Mouse (Mus musculus) MEL (cell line): Measurements from ENCODE around the gene Plcb1. TPM values are rescaled to one million over a fixed set of nuclear protein-coding genes. Genes with fewer than 3 reads are reported as not detected.
A peak's percentile ranks its signal among the peaks of the same experiment; 100 is the strongest.

Experiments used
- DNase-seq: peaks from one replicate; pipeline ENCODE4 v3.0.0; 2011; ENCODE audit warnings: low read depth, low spot score
- H3K27ac ChIP-seq: 2 replicates; pipeline ENCODE4 v1.5.1; 2012; ENCODE audit warnings: low read depth, mild to moderate bottlenecking, control low read depth, low read length, moderate library complexity; ENCODE audit not compliant: control insufficient read depth
- H3K27me3 ChIP-seq, 2 experiments: fragments of 150-350 bp in 1 of 2; sonication (generic) in 1 of 2; 2 replicates each; pipeline ENCODE4 v1.6.1; 2012; ENCODE audit warnings: low read length in 2 of 2, mild to moderate bottlenecking in 2 of 2, improper control_type of control experiment in 1 of 2, moderate library complexity in 1 of 2; ENCODE audit not compliant: insufficient read depth in 2 of 2, control insufficient read depth in 1 of 2
- H3K36me3 ChIP-seq, 2 experiments: 2 replicates each; pipeline ENCODE4 v1.6.1; 2012 to 2014; ENCODE audit warnings: low read length in 2 of 2, improper control_type of control experiment in 1 of 2, inconsistent platforms in 1 of 2, mild to moderate bottlenecking in 1 of 2; ENCODE audit not compliant: insufficient read depth in 2 of 2, control insufficient read depth in 1 of 2
- H3K4me1 ChIP-seq, 2 experiments: fragments of 150-350 bp in 1 of 2; sonication (generic) in 1 of 2; 2 replicates each; pipeline ENCODE4 v1.6.1; 2012; ENCODE audit warnings: low read length in 2 of 2, improper control_type of control experiment in 1 of 2, mild to moderate bottlenecking in 1 of 2; ENCODE audit not compliant: insufficient read depth in 2 of 2, control insufficient read depth in 1 of 2
- H3K4me3 ChIP-seq, 2 experiments: fragments of 150-350 bp in 1 of 2; sonication (generic) in 1 of 2; 2 replicates each; pipeline ENCODE4 v1.5.1; 2012; ENCODE audit warnings: low read depth in 2 of 2, low read length in 2 of 2, mild to moderate bottlenecking in 2 of 2, moderate library complexity in 2 of 2, control low read depth in 1 of 2, improper control_type of control experiment in 1 of 2; ENCODE audit not compliant: control insufficient read depth in 1 of 2, insufficient read depth in 1 of 2
- H3K79me2 ChIP-seq: 2 replicates; pipeline ENCODE4 v1.6.1; 2012; ENCODE audit warnings: mild to moderate bottlenecking, low read length, moderate library complexity; ENCODE audit not compliant: control insufficient read depth, poor library complexity, insufficient read depth
- H3K9ac ChIP-seq: 2 replicates; pipeline ENCODE4 v1.6.1; 2012; ENCODE audit warnings: low read depth, mild to moderate bottlenecking, control low read depth, low read length, moderate library complexity; ENCODE audit not compliant: control insufficient read depth, poor library complexity, severe bottlenecking
- H3K9me3 ChIP-seq: fragments of 150-350 bp; sonication (generic); replicated peaks from 2 replicates; pipeline ENCODE4 v1.6.1; 2012; ENCODE audit warnings: mild to moderate bottlenecking, low read length, improper control_type of control experiment, moderate library complexity; ENCODE audit not compliant: insufficient read depth
- BHLHE40 ChIP-seq: IDR thresholded peaks from 2 replicates; pipeline ENCODE4 v1.6.1; 2012; ENCODE audit warnings: low read depth, mild to moderate bottlenecking, inconsistent platforms, low read length, improper control_type of control experiment, borderline replicate concordance
- CHD1 ChIP-seq: IDR thresholded peaks from 2 replicates; pipeline ENCODE4 v1.6.1; 2012; ENCODE audit warnings: low read depth, mild to moderate bottlenecking, inconsistent platforms, low read length, improper control_type of control experiment
- CHD2 ChIP-seq: IDR thresholded peaks from 2 replicates; pipeline ENCODE4 v1.6.1; 2011; ENCODE audit warnings: low read length, improper control_type of control experiment
- ELF1 ChIP-seq: IDR thresholded peaks from 2 replicates; pipeline ENCODE4 v1.6.1; 2014; ENCODE audit warnings: low read depth, mild to moderate bottlenecking, inconsistent platforms, low read length, improper control_type of control experiment, moderate library complexity
- GATA1 ChIP-seq: IDR thresholded peaks from 2 replicates; pipeline ENCODE4 v1.6.1; 2011; ENCODE audit warnings: low read depth, low read length, improper control_type of control experiment
- HCFC1 ChIP-seq: IDR thresholded peaks from 2 replicates; pipeline ENCODE4 v1.6.1; 2012; ENCODE audit warnings: low read depth, mild to moderate bottlenecking, inconsistent platforms, low read length, improper control_type of control experiment, moderate library complexity
- JUND ChIP-seq: IDR thresholded peaks from 2 replicates; pipeline ENCODE4 v1.6.1; 2011; ENCODE audit warnings: low read depth, mild to moderate bottlenecking, improper control_type of control experiment, low read length
- KAT2A ChIP-seq: conservative IDR thresholded peaks from 2 replicates; pipeline ENCODE4 v1.6.1; 2012; ENCODE audit warnings: low read depth, low read length, improper control_type of control experiment, inconsistent platforms
- MAFK ChIP-seq: IDR thresholded peaks from 2 replicates; pipeline ENCODE4 v1.6.1; 2011; ENCODE audit warnings: low read depth, mild to moderate bottlenecking, low read length, improper control_type of control experiment, borderline replicate concordance
- MEF2A ChIP-seq: IDR thresholded peaks from 2 replicates; pipeline ENCODE4 v1.6.1; 2014; ENCODE audit warnings: low read depth, mild to moderate bottlenecking, inconsistent platforms, low read length, improper control_type of control experiment; ENCODE audit not compliant: poor library complexity, insufficient replicate concordance, severe bottlenecking; ENCODE audit errors: extremely low read depth
- NRF1 ChIP-seq: IDR thresholded peaks from 2 replicates; pipeline ENCODE4 v1.6.1; 2014; ENCODE audit warnings: low read depth, mild to moderate bottlenecking, inconsistent platforms, low read length, improper control_type of control experiment, moderate library complexity; ENCODE audit not compliant: poor library complexity, insufficient read depth, severe bottlenecking
- POLR2AphosphoS2 ChIP-seq: IDR thresholded peaks from 2 replicates; pipeline ENCODE4 v1.6.1; 2011; ENCODE audit warnings: low read length, improper control_type of control experiment
- POLR2AphosphoS5 ChIP-seq: IDR thresholded peaks from 2 replicates; pipeline ENCODE4 v1.6.1; 2012; ENCODE audit warnings: low read depth, borderline replicate concordance, mild to moderate bottlenecking, inconsistent platforms, low read length, moderate library complexity, mixed read lengths
- RCOR1 ChIP-seq: IDR thresholded peaks from 2 replicates; pipeline ENCODE4 v1.6.1; 2012; ENCODE audit warnings: low read depth, mild to moderate bottlenecking, inconsistent platforms, low read length, improper control_type of control experiment
- SIN3A ChIP-seq: IDR thresholded peaks from 2 replicates; pipeline ENCODE4 v1.6.1; 2012; ENCODE audit warnings: low read length, improper control_type of control experiment, inconsistent platforms
- SMC3 ChIP-seq: IDR thresholded peaks from 2 replicates; pipeline ENCODE4 v1.6.1; 2011; ENCODE audit warnings: low read depth, low read length, improper control_type of control experiment
- TAL1 ChIP-seq: IDR thresholded peaks from 2 replicates; pipeline ENCODE4 v1.6.1; 2012; ENCODE audit warnings: mild to moderate bottlenecking, inconsistent platforms, low read length, moderate library complexity, mixed read lengths
- TCF12 ChIP-seq: IDR thresholded peaks from 2 replicates; pipeline ENCODE4 v1.6.1; 2014; ENCODE audit warnings: low read depth, mild to moderate bottlenecking, inconsistent platforms, low read length, improper control_type of control experiment, moderate library complexity
- UBTF ChIP-seq: IDR thresholded peaks from 2 replicates; pipeline ENCODE4 v1.6.1; 2012; ENCODE audit warnings: low read depth, mild to moderate bottlenecking, inconsistent platforms, low read length, improper control_type of control experiment, moderate library complexity, borderline replicate concordance; ENCODE audit not compliant: insufficient read depth
- polyA plus RNA-seq, 2 experiments: library from polyadenylated mRNA; stranded (reverse) in 1 of 2; unstranded in 1 of 2; fragments of >175 nt in 1 of 2; fragments of >200 nt in 1 of 2; gene quantifications; 2 replicates each; pipeline versions ENCODE4 v1.2.1 to v1.2.4; 2012; ENCODE audit warnings: low replicate concordance in 2 of 2, low read depth in 1 of 2; ENCODE audit not compliant: insufficient read length in 2 of 2, insufficient read depth in 1 of 2, missing spikeins in 1 of 2
- total RNA-seq: library from RNA; depleted of rRNA; stranded (reverse); fragments of 300-350 nt; gene quantifications from 2 replicates; pipeline ENCODE4 v1.2.3, GENCODE M21; 2012

Plcb1 gene
- total and polyA plus RNA-seq, 3 experiments: not detected

- TF ChIP-seq GATA1: no peak
- TF ChIP-seq CHD1: no peak
- TF ChIP-seq POLR2AphosphoS5: no peak
- TF ChIP-seq POLR2AphosphoS2: no peak
- no peak for TF ChIP-seq CHD2
- TF ChIP-seq, all 39 proteins: peak for 0
- no peaks in the 10 kb centered on the region for H3K79me2 ChIP-seq
- DNase-seq: no peak
These were observed 699.4 kb downstream of the Plcb1 start for GRCm38 (mm10) chr2:135485248-135485647.

DNA sequence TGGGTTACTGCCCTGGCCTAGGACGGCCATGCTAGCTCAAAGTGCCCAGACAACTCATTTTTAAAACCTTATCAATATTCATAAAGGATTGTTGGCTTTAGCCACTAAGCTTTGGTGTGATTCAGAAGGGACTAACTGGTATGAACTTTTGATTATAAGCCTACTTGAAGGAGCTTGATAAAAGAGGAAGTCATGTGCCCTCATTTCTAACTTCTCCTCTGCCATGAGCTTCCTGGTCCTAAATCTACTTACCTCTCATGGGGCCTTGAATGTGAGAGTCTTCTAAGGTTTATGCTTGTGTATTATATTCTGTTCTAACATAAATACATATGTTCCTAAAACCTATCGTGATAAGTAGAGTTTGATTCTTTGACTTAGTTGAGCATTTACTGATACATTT lies 702.4 kb downstream of the Plcb1 start:
- Histone ChIP-seq H3K79me2 (no peaks in the 10 kb centered on the region), H3K9ac (no peak overlapping the region), H3K27ac (no peak overlapping the region), H3K4me3 (no peak overlapping the region), H3K4me1 (no peaks in the 10 kb centered on the region), H3K36me3 (no peaks in the 10 kb centered on the region), H3K27me3 (no peaks in the 10 kb centered on the region), H3K9me3 (no peaks in the 10 kb centered on the region)
- DNase-seq: peak; percentile 4
- no peak for TF ChIP-seq RCOR1
- no peak for TF ChIP-seq CHD2
- no peak for TF ChIP-seq KAT2A
- no peak for TF ChIP-seq UBTF
- no peak for TF ChIP-seq TAL1
- TF ChIP-seq NRF1: no peak
- no peak for TF ChIP-seq SMC3
- no peak for TF ChIP-seq POLR2AphosphoS5
- TF ChIP-seq BHLHE40: no peak
- no peak for TF ChIP-seq GATA1
- no peak for TF ChIP-seq JUND
- TF ChIP-seq SIN3A: no peak
- no peak for TF ChIP-seq ELF1
- TF ChIP-seq MAFK: no peak
- no peak for TF ChIP-seq HCFC1
- TF ChIP-seq TCF12: no peak
- no peak for TF ChIP-seq CHD1
- TF ChIP-seq MEF2A: no peak

More at GRCm38 (mm10) chr2:135485248-135485647, 699.4 kb downstream of the Plcb1 start:
- H3K36me3 ChIP-seq: no peaks in the 10 kb centered on the region
- H3K9me3 ChIP-seq: no peaks in the 10 kb centered on the region
- no peak overlapping the region for H3K9ac ChIP-seq
- no peaks in the 10 kb centered on the region for H3K27me3 ChIP-seq
- no peak overlapping the region for H3K4me3 ChIP-seq
- H3K4me1 ChIP-seq: no peaks in the 10 kb centered on the region
- H3K27ac ChIP-seq: no peak overlapping the region
